Mouse (Mus musculus) kidney, postnatal 36 days (tissue): ENCODE data around the gene Hyal2.

Source experiments
- DNase-seq, 2 experiments: peaks; one replicate each; pipeline ENCODE4 v3.0.0; 2021 to 2022; ENCODE audit warnings: mixed read lengths in 2 of 2

The Hyal2 gene

DNA sequence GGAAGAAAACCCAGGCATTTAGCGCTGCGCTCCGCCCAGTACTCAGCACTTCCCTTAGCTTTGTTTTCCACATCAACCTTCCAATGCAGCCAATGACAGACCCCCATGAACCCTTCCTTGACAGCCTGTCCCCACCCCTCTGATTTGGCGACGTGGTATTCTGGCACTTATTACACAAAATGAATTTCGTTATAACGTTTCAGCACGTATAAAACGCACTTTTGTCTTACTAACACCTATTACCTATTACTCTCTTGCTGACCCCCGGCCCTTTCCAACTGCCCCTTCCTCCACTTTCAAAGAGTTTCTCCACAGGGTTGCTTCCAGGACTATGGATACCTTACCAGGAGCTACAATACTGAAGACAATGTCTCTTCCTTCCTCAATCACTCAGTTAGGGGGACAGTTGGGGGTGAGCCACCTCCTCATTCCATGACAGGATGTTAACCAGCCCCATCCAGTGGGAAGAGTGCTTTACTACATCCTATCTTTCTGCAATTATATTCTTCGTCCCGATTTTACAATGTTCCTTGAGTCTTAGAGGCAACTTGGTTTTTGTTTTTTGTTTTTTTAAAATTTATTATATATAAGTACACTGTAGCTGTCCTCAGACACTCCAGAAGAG, 45.3 kb downstream of the Hyal2 start:
- DNase-seq = no peak

DNA sequence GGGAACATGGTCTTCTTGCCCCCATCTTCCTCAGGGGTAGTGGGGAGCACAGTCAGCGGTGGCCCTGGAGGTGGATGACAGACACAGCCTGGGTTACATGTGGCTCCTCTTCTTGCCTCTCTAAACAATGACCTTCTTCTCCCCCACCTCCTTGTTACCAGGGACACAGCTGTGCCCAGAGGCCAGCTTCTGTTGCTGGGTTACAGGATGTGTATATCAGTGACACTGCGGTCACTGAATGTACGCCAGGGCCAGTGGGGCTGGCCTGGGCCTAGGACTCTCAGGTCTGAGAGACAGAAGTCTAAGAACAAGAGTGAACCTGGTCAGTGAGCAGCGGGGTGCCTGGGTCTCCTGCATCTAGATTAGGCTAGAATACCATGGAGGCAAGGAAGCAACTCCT, 47.3 kb downstream of the Hyal2 start:
- no peak for DNase-seq

DNA sequence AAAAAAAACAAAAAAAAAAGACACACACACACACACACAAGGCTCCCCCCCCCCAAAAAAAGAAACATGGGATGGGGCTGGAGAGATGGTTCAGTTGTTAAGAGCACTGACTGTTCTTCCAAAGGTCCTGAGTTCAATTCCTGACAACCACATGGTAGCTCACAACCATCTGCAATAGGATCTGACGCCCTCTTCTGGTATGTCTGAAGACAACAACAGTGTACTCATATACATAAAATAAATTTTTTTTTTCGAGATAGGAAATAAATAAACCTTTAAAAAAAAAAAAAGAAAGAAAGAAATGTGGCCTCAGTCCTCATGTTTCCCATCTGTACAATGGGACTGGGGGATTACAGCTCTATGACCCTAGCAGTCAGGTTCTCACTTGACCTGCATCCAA, 49.7 kb downstream of the Hyal2 start:
- no peak for DNase-seq

DNA sequence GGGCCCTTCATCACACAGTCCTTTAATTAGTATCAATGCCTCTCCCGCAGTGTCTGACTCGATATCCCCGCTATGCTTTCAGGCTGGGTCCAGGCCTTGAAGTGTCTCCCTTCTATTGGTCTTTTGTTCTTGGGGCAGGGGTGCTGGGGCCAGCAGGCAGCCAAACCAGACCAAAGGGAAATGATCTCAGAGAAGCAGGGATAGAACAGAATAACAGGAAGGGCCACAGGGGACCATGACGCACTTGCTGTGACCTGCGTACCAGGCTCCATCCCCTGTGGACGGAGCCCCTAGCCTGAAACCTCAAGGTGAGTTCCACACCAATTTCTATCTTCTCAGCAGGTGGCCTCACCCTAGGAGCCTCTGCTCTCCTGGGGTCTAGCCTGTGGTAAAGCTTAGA, 50.4 kb downstream of the Hyal2 start:
- no peak for DNase-seq

DNA sequence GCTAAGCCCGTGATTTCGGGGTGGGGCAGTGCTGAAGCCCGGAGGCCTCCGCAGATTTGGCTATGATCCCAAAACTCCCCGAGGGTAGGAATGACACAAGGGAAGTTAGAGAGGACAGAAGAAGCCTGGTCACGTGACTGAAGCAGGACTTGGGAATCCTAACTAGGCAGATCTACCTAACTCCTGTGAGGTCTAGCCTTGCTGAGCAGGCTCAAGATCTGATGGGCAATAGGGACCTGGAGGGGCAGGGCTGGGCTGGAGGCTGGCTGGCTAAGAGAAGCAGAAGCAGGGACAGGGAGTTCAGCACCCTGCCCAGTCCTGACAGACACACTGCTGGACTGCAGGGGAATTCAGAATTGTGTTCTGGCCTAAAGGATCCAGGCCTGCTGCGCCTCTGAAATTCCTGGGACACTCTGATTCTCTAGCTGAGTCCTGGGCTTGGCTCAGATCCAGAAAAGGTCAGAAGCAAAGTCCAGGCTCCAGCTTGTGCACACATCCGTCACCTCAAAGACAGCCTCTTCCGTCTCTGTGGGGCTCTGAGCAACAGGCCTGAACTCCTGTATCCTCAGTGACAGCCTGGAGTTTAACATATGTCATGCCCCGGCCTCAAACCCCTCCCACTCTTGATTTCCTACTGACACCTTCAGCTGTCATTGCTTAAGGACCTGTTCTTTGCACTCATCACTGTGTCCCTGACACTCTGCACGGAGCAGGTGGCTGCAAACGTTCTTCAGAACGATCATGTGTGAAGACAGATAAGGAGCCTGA, 51.2 kb downstream of the Hyal2 start:
- DNase-seq = peak; percentile 89 to 94

DNA sequence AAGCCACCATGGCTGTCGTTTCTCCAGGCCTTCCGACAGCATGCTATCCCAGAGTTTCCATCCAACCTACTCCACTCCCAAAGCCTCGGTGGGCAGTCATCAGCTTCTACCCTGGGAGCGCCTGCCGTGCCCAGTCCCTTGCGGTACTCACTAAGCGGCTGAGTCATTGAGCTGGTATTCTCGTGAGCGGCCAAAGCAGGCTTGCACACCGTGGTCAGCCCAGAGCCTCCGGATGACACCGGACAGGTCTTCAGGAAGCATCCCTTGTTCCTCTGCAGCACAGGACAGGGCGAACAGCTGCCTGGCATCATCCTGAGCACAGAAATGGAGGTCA, 51.8 kb downstream of the Hyal2 start:
- no peak for DNase-seq

DNA sequence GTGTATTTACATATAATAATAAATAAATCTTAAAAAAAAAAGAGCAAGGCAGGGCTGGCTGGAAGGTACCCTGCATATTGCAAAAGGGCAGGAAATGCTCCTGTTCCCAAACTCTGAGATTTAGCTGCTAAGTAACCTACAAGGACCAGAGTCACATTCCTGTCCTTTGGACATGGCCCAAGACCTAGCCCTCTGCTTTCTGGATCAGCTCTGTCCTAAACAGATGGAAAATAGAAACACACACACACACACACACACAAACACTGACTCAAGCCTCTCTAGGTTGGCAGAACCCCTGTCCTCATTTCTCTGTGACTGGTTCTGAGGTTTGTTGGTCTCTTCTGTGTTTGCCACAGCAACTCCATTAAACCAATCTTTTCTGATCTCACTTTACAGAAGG, 53.2 kb downstream of the Hyal2 start:
- DNase-seq = peak; percentile 63 to 73
